Mouse (Mus musculus) MEL (cell line): ENCODE data around the gene Tmem115. TPM values are rescaled to one million over a fixed set of nuclear protein-coding genes. Genes with fewer than 3 reads are reported as not detected.

ENCODE experiments used
- DNase-seq: peaks from one replicate; pipeline ENCODE4 v3.0.0; 2011; ENCODE audit warnings: low read depth, low spot score
- H3K27ac ChIP-seq: 2 replicates; pipeline ENCODE4 v1.5.1; 2012; ENCODE audit warnings: low read depth, mild to moderate bottlenecking, control low read depth, low read length, moderate library complexity; ENCODE audit not compliant: control insufficient read depth
- H3K27me3 ChIP-seq, 2 experiments: fragments of 150-350 bp in 1 of 2; sonication (generic) in 1 of 2; 2 replicates each; pipeline ENCODE4 v1.6.1; 2012; ENCODE audit warnings: low read length in 2 of 2, mild to moderate bottlenecking in 2 of 2, improper control_type of control experiment in 1 of 2, moderate library complexity in 1 of 2; ENCODE audit not compliant: insufficient read depth in 2 of 2, control insufficient read depth in 1 of 2
- H3K36me3 ChIP-seq, 2 experiments: 2 replicates each; pipeline ENCODE4 v1.6.1; 2012 to 2014; ENCODE audit warnings: low read length in 2 of 2, improper control_type of control experiment in 1 of 2, inconsistent platforms in 1 of 2, mild to moderate bottlenecking in 1 of 2; ENCODE audit not compliant: insufficient read depth in 2 of 2, control insufficient read depth in 1 of 2
- H3K4me1 ChIP-seq, 2 experiments: fragments of 150-350 bp in 1 of 2; sonication (generic) in 1 of 2; 2 replicates each; pipeline ENCODE4 v1.6.1; 2012; ENCODE audit warnings: low read length in 2 of 2, improper control_type of control experiment in 1 of 2, mild to moderate bottlenecking in 1 of 2; ENCODE audit not compliant: insufficient read depth in 2 of 2, control insufficient read depth in 1 of 2
- H3K4me3 ChIP-seq, 2 experiments: fragments of 150-350 bp in 1 of 2; sonication (generic) in 1 of 2; 2 replicates each; pipeline ENCODE4 v1.5.1; 2012; ENCODE audit warnings: low read depth in 2 of 2, low read length in 2 of 2, mild to moderate bottlenecking in 2 of 2, moderate library complexity in 2 of 2, control low read depth in 1 of 2, improper control_type of control experiment in 1 of 2; ENCODE audit not compliant: control insufficient read depth in 1 of 2, insufficient read depth in 1 of 2
- H3K79me2 ChIP-seq: 2 replicates; pipeline ENCODE4 v1.6.1; 2012; ENCODE audit warnings: mild to moderate bottlenecking, low read length, moderate library complexity; ENCODE audit not compliant: control insufficient read depth, poor library complexity, insufficient read depth
- H3K9ac ChIP-seq: 2 replicates; pipeline ENCODE4 v1.6.1; 2012; ENCODE audit warnings: low read depth, mild to moderate bottlenecking, control low read depth, low read length, moderate library complexity; ENCODE audit not compliant: control insufficient read depth, poor library complexity, severe bottlenecking
- H3K9me3 ChIP-seq: fragments of 150-350 bp; sonication (generic); replicated peaks from 2 replicates; pipeline ENCODE4 v1.6.1; 2012; ENCODE audit warnings: mild to moderate bottlenecking, low read length, improper control_type of control experiment, moderate library complexity; ENCODE audit not compliant: insufficient read depth
- CHD1 ChIP-seq: IDR thresholded peaks from 2 replicates; pipeline ENCODE4 v1.6.1; 2012; ENCODE audit warnings: low read depth, mild to moderate bottlenecking, inconsistent platforms, low read length, improper control_type of control experiment
- E2F4 ChIP-seq: IDR thresholded peaks from 2 replicates; pipeline ENCODE4 v1.6.1; 2011; ENCODE audit warnings: low read depth, low read length, improper control_type of control experiment, borderline replicate concordance
- EP300 ChIP-seq, 2 experiments: IDR thresholded peaks; 2 replicates each; pipeline ENCODE4 v1.6.1; 2011; ENCODE audit warnings: improper control_type of control experiment in 2 of 2, low read length in 2 of 2, low read depth in 1 of 2, mild to moderate bottlenecking in 1 of 2
- ETS1 ChIP-seq: IDR thresholded peaks from 2 replicates; pipeline ENCODE4 v1.6.1; 2012; ENCODE audit warnings: low read depth, mild to moderate bottlenecking, inconsistent platforms, low read length, improper control_type of control experiment, moderate library complexity
- GABPA ChIP-seq: IDR thresholded peaks from 2 replicates; pipeline ENCODE4 v1.6.1; 2012; ENCODE audit warnings: low read depth, mild to moderate bottlenecking, inconsistent platforms, low read length, improper control_type of control experiment, moderate library complexity
- HCFC1 ChIP-seq: IDR thresholded peaks from 2 replicates; pipeline ENCODE4 v1.6.1; 2012; ENCODE audit warnings: low read depth, mild to moderate bottlenecking, inconsistent platforms, low read length, improper control_type of control experiment, moderate library complexity
- KAT2A ChIP-seq: conservative IDR thresholded peaks from 2 replicates; pipeline ENCODE4 v1.6.1; 2012; ENCODE audit warnings: low read depth, low read length, improper control_type of control experiment, inconsistent platforms
- MAZ ChIP-seq: IDR thresholded peaks from 2 replicates; pipeline ENCODE4 v1.6.1; 2012; ENCODE audit warnings: low read depth, mild to moderate bottlenecking, inconsistent platforms, low read length, improper control_type of control experiment
- MEF2A ChIP-seq: IDR thresholded peaks from 2 replicates; pipeline ENCODE4 v1.6.1; 2014; ENCODE audit warnings: low read depth, mild to moderate bottlenecking, inconsistent platforms, low read length, improper control_type of control experiment; ENCODE audit not compliant: poor library complexity, insufficient replicate concordance, severe bottlenecking; ENCODE audit errors: extremely low read depth
- NELFE ChIP-seq: IDR thresholded peaks from 2 replicates; pipeline ENCODE4 v1.6.1; 2011; ENCODE audit warnings: low read depth, low read length, improper control_type of control experiment
- POLR2A ChIP-seq, 2 experiments: IDR thresholded peaks; 2 replicates each; pipeline ENCODE4 v1.6.1; 2011 to 2012; ENCODE audit warnings: low read length in 2 of 2, mild to moderate bottlenecking in 2 of 2, control low read depth in 1 of 2, improper control_type of control experiment in 1 of 2, low read depth in 1 of 2, moderate library complexity in 1 of 2; ENCODE audit not compliant: control insufficient read depth in 1 of 2, insufficient read depth in 1 of 2, poor library complexity in 1 of 2
- POLR2AphosphoS2 ChIP-seq: IDR thresholded peaks from 2 replicates; pipeline ENCODE4 v1.6.1; 2011; ENCODE audit warnings: low read length, improper control_type of control experiment
- SIN3A ChIP-seq: IDR thresholded peaks from 2 replicates; pipeline ENCODE4 v1.6.1; 2012; ENCODE audit warnings: low read length, improper control_type of control experiment, inconsistent platforms
- TBP ChIP-seq: IDR thresholded peaks from 2 replicates; pipeline ENCODE4 v1.8.0; 2011; ENCODE audit warnings: low read depth, low read length, improper control_type of control experiment
- TCF12 ChIP-seq: IDR thresholded peaks from 2 replicates; pipeline ENCODE4 v1.6.1; 2014; ENCODE audit warnings: low read depth, mild to moderate bottlenecking, inconsistent platforms, low read length, improper control_type of control experiment, moderate library complexity
- UBTF ChIP-seq: IDR thresholded peaks from 2 replicates; pipeline ENCODE4 v1.6.1; 2012; ENCODE audit warnings: low read depth, mild to moderate bottlenecking, inconsistent platforms, low read length, improper control_type of control experiment, moderate library complexity, borderline replicate concordance; ENCODE audit not compliant: insufficient read depth
- USF2 ChIP-seq, 2 experiments: IDR thresholded peaks; 2 replicates each; pipeline ENCODE4 v1.6.1; 2011 to 2012; ENCODE audit warnings: improper control_type of control experiment in 2 of 2, low read length in 2 of 2, borderline replicate concordance in 1 of 2, inconsistent platforms in 1 of 2, low read depth in 1 of 2, mild to moderate bottlenecking in 1 of 2; ENCODE audit not compliant: insufficient read depth in 1 of 2
- ZKSCAN1 ChIP-seq: IDR thresholded peaks from 2 replicates; pipeline ENCODE4 v1.6.1; 2012; ENCODE audit warnings: low read depth, mild to moderate bottlenecking, inconsistent platforms, low read length, improper control_type of control experiment, moderate library complexity
- ZNF384 ChIP-seq: IDR thresholded peaks from 2 replicates; pipeline ENCODE4 v1.6.1; 2012; ENCODE audit warnings: low read depth, mild to moderate bottlenecking, inconsistent platforms, low read length, improper control_type of control experiment
- polyA plus RNA-seq, 2 experiments: library from polyadenylated mRNA; stranded (reverse) in 1 of 2; unstranded in 1 of 2; fragments of >175 nt in 1 of 2; fragments of >200 nt in 1 of 2; gene quantifications; 2 replicates each; pipeline versions ENCODE4 v1.2.1 to v1.2.4; 2012; ENCODE audit warnings: low replicate concordance in 2 of 2, low read depth in 1 of 2; ENCODE audit not compliant: insufficient read length in 2 of 2, insufficient read depth in 1 of 2, missing spikeins in 1 of 2
- total RNA-seq: library from RNA; depleted of rRNA; stranded (reverse); fragments of 300-350 nt; gene quantifications from 2 replicates; pipeline ENCODE4 v1.2.3, GENCODE M21; 2012

Gene Tmem115
- total and polyA plus RNA-seq, 3 experiments: 34.6 to 39.3 TPM; not detected in 1

- Histone ChIP-seq H3K4me1 (peaks cover 9 to 50% of the 10 kb centered on the region in 2 experiments), H3K27me3 (no peaks in the 10 kb centered on the region), H3K9ac (peak overlapping the region; percentile 77), H3K27ac (peak overlapping the region; percentile 82), H3K9me3 (no peaks in the 10 kb centered on the region), H3K4me3 (peak overlapping the region; percentile 72 to 76), H3K79me2 (peaks cover 18% of the 10 kb centered on the region), H3K36me3 (peaks cover 0 to 32% of the 10 kb centered on the region in 2 experiments; a peak in 2 of 4 replicates)
- TF ChIP-seq E2F4: no peak
- TF ChIP-seq POLR2AphosphoS2: 0 out of 2 replicates have a peak, but pooled peaks have one; percentile 28
- TF ChIP-seq CHD1: peak; percentile 99
- no peak for TF ChIP-seq ZKSCAN1
- TF ChIP-seq ETS1: 0 out of 2 replicates have a peak, but pooled peaks have one; percentile 9
- TF ChIP-seq ZNF384: no peak
- TF ChIP-seq KAT2A: no peak
- TF ChIP-seq EP300 (IDR thresholded peaks at IDR 0.05; ENCODE audit: low read depth in 1 of 2, low read length in 2 of 2): no peak
- peak; percentile 50; the same call in 1 of the 2 replicates for TF ChIP-seq MAZ
- TF ChIP-seq TCF12: 0 out of 2 replicates have a peak, but pooled peaks have one; percentile 3
- TF ChIP-seq HCFC1: peak; percentile 83
- no peak for TF ChIP-seq UBTF
- TF ChIP-seq NELFE: peak; percentile 50; the same call in 1 of the 2 replicates
- TF ChIP-seq GABPA: no peak
- 0 out of 2 replicates have a peak, but pooled peaks have one; percentile 24 for TF ChIP-seq TBP
- TF ChIP-seq MEF2A: no peak
- no peak for TF ChIP-seq USF2 (IDR thresholded peaks at IDR 0.05; ENCODE audit: borderline replicate concordance in 1 of 2, insufficient read depth in 1 of 2, low read depth in 1 of 2, low read length in 2 of 2)
- peak; percentile 45 to 52; a peak in 1 of 4 replicates for TF ChIP-seq POLR2A (IDR thresholded peaks at IDR 0.05; ENCODE audit: control insufficient read depth in 1 of 2, insufficient read depth in 1 of 2, low read depth in 1 of 2, low read length in 2 of 2, poor library complexity in 1 of 2)
- TF ChIP-seq SIN3A: peak; percentile 99
- DNase-seq: peak; percentile 93
Measured at GRCm38 (mm10) chr9:107568331-107569261, 34.9 kb downstream of the Tmem115 start.
